Mouse (Mus musculus) layer of hippocampus, postnatal 10 days (tissue): ENCODE results near the gene Fn1. TPM values are rescaled to one million over a fixed set of nuclear protein-coding genes. Genes with fewer than 3 reads are reported as not detected.
A peak's percentile ranks its signal among the peaks of the same experiment; 100 is the strongest.

ENCODE experiments used
- DNase-seq, 2 experiments: peaks; one replicate each; pipeline ENCODE4 v3.0.0; 2021; ENCODE audit warnings: low spot score in 2 of 2
- total RNA-seq, 2 experiments: library from RNA; stranded (reverse); gene quantifications; 2 replicates each; pipeline ENCODE4 v1.2.3; 2021

Fn1 gene
- total RNA-seq, 2 experiments from 2014 or later = 130 to 131 TPM

DNA sequence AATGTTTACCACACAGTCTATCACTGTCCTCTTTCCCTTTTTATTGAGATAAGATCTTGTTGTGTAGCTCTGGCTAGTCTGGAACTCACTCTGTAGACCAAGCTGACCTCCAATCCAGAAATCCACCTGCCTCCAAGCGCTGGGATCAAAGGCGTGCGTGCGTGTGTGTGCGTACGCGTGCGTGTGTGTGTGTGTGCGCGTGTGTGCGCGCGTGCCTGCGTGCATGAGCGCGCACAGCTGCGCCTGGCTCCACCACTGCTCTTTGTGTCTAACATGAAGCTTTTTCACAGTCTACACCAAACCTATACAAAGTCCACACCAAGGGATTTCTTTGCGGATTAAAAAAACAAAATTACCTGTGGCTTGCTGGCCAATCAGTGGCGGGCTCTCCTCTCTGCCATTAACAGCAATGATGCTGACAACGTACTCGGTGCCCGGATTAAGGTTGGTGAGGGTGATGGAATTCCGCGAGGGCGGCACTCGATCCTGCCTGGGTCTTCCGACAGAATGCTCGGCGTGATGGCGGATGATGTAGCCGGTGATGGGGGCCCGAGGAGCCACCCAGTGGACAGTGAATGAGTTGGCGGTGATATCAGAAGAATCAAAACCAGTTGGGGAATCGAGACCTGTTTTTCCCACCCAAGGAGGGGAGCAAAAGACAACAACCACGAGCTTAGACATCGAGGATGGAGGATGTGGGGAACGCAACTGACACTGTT is 43.8 kb downstream of the Fn1 start:
- DNase-seq = no peak

DNA sequence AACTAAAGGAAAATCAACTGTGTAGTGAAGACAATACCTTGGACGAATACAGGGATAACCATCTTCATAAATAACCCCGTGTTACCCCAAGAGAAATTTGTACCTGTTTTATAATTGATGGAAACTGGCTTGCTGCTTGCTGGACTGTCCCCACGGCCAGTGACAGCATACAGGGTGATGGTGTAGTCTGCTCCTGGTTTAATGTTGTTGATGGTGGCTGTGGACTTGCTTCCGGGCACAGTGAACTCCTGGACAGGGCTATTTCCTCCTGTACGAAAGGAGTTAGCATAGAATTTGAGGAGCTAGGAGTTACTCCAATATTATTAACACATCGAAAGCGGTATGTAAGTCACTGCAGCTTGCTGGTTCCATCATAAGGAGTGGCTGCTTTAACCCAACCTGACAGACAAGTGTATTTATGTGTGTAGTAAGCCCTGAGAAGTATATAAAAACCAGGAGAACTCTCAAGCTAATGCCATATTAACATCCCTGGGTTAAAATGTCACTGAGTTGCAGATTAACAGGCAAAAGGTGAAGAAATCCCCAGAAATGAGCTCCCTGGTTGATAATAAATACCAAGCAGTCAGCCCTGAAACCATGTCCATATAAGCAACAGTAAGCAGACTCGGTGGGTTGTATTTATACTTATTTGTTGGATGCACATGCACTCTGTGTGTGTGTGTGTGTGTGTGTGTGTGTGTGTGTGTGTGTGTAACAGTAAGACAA is 46.2 kb downstream of the Fn1 start:
- DNase-seq = no peak

DNA sequence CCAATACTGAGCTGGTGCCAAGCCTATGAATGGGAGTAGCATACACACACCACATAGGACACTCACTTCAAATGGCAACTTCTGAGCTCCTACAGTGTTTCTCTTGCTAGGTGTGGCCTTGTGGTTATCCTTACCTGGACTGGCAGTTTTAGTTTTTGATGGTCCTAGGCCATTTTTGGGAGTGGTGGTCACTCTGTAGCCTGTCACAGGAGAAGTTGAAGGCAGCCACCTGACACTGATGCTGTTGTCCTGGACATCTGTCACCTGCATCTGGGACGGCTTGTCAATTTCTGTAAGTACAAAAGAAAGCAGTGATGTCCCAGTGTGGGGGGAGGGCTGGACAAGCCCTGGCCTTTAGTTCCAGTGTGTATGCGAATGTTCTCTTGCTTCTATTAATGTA is 47.2 kb downstream of the Fn1 start:
- no peak for DNase-seq

DNA sequence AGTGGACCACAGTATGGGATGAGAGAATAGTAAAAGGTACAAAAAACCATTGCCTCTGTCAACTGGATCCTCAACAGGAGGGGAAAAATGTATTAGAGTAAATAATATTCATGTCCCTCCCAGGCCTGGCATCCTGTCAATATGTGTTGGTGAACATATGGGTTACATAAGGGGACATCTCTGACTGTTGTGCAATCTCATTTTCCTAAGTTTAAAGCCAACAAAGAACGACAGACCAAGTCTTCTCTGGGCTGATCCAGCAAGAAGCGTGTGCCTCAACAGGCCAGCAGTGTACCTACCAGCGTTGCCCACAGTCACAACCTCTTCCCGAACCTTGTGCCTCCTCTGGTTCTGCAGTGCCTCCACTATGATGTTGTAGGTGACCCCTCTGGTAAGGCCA is 57.6 kb downstream of the Fn1 start:
- no peak for DNase-seq

DNA sequence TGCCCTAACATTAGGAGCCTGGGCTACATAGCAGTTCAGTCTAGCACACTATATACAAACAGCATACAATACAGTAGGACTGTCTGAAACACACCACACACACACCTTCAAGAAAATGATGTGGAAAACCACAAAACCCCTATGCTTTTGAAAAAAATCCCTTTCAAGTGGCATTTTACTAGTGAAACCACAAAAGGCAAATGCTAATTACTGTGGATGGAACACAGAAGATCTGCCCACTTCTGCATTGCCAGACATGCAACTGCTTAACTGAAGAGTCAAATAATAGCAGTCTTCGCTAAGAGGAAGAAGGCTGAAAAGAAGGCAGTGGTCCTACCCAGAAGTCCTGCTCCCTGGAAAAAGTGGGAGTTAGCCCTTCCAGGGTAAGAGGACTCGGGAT is 58.7 kb downstream of the Fn1 start:
- DNase-seq = no peak

DNA sequence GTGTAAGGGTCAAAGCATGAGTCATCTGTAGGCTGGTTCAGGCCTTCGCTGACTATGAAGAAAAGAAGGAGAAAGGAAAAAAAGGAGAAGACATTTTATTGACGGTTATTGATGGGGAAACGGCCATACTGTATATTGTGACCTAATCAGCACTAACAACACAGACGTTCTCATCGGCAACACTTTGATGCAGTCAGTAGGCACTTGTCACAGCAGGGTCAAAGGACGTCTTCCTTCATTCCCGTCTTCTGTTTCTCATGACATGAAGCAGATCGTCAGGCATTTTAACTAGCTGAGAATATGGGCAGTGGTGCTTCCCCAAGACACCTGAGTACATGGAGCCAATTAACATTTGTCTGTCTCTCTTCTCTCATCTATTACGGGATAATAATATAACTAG is 59.8 kb downstream of the Fn1 start:
- no peak for DNase-seq

DNA sequence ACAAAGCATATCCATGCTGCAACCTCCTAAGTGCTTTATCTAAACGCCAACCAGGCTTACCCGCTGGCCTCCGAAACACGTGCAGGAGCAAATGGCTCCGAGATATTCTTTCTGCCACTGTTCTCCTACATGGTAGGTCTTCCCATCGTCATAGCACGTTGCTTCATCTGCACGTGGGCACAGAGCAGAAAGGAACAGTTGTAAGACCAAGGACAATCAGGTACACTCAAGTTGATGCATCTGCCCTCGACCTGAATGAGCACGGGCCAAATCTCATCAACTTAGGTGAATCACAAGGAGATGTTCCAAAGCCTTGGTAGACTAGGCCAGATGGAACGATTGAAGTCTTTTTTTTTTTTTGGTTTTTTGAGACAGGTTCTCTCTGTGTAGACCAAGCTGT is 63.0 kb downstream of the Fn1 start:
- DNase-seq = no peak

DNA sequence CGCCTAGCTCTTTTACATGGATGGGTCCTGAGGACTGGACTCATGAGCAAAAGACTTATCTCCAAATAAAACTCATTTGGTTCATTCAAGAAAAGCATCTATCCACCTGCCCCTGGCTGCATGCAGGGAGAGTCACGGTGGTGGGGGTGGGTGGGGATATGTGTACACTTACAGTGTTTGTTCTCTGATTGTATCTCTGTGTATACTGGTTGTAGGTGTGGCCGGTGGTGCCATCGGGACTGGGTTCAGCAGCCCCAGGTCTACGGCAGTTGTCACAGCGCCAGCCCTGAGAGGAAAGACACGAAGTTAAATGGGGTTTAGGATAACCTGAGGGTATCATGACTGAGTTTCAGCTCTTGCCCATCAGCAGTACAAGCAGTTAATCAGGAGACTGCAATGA is 66.3 kb downstream of the Fn1 start:
- no peak for DNase-seq

DNA sequence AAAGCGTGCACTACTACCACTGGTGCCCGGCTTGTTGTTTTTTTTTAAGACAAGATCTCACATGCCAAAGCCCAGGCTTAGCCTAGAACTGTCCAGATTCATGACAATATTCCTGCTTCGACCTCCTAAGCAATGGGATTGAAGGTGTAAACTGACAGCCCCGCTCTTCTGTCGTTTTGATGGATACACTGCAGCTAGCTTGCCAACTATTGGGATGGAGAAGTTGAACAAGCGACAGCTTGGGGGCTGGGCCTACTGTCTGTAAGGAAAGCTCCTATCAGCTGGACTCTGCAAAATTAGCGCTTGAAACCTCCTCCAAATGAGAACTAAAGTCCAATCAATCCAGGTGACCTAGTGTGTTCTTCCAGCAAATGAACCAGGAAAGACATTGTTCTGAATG is 69.1 kb downstream of the Fn1 start:
- DNase-seq = no peak

DNA sequence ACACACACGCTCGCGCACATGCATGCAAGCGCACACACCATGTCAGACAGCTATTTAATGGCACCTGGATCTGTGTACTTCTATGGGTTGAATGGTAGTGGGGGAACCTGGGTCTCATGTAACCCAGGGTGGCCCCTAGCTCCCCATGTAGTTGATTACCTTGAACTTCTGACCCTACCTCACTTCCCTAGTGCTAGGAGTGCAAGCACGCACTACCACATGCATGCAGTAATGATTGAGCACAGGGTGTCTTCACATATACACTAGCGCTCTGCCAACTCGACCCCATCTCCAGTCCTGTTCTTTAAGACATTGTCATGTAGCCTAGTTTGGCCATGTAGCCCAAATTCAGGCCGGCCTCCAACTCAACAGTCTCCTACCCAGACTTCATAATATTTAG is 69.7 kb downstream of the Fn1 start:
- DNase-seq = no peak

DNA sequence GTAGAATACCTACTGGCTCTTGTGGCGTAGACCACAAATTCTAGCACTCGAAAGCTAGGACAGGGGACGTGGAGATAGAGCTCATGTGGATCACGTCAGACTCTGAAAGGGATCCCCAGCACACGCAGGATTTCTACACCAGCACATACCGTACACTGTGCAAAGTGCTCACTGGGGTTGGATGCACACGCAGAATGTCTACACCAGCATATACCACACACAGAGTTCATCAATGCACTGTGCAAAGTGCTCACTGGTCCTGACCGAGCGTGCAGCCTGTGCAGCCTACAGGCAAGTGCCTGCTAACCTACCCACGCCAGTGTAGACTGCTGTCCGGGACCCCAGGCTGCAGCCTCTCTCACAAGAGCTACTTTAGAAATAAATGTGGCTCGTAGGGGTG is 72.6 kb downstream of the Fn1 start:
- DNase-seq = no peak

DNA sequence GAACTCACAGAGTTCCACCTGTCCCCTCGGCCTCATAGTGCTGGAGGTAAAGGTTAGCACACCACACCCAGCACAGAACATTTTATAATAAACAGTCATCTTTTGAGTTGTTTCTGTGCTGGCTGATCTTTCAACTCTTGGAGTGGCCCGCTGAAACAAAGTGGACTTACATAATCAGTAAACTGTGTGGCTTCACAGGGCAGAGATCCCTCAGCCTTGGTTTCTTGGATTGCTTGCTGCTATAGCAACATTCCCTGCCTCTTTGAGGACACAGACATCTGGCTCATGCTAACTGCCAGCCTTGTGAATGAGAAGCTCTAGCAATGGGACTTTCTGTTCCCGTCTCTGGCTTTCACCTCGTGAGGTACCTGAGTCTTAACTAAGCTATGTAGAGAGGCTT is 73.5 kb downstream of the Fn1 start:
- DNase-seq = no peak

DNA sequence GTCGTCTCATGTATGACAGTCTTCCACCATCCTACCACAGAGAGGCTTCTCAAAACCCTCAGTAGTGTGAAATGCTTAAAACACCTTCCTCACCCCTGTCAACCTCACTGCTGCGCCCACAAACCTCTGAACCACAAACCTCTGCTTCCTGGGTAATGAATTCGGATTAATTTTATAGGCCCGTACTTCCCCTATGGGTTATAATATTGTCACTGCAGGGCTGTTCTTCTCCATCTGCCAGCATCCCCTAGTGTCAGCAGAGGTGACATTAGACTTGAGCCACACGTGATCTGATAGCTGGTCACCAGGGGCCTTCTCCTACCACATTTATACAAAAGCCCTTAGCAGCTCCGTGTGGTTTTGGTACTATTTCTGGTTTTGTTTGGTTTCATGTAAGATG is 76.2 kb downstream of the Fn1 start:
- no peak for DNase-seq

DNA sequence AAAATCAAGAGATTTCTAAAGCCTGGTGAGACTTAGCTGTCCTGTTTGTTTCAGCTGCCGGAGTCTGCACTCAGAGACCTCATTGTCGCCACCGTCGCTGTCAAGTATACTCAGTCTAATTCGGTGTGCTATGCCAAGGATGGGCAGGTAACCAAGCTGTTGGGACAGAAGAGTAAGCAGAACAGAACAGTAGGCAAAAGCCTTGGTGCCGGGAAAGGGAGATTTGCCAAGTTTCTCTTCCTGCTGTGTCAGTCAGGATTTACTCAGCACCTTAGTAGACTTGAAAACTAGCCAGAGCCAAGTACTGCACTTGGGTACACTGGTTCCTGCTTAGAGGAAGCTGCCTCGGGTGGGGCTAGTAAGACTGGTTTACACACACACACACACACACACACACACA is 77.0 kb downstream of the Fn1 start:
- no peak for DNase-seq

DNA sequence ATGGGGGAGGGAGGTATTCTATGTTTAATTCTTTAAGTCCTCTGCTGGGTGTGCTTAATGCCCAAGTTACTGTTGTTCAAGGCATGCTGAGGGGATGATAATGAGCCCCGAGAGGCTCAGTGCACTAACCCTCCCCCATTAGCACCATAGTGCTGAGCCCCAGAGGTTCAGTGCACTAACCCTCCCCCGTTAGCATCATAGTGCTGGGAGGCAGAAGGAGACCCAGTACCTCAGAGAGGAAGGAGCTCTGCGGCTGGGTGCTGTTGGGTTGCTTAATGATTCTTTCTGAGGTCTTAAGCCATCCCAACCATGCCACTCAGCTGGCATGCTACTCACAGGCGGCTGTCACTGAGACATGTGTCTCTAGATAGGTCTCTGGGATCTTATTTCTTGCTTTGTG is 82.9 kb downstream of the Fn1 start:
- DNase-seq = no peak

DNA sequence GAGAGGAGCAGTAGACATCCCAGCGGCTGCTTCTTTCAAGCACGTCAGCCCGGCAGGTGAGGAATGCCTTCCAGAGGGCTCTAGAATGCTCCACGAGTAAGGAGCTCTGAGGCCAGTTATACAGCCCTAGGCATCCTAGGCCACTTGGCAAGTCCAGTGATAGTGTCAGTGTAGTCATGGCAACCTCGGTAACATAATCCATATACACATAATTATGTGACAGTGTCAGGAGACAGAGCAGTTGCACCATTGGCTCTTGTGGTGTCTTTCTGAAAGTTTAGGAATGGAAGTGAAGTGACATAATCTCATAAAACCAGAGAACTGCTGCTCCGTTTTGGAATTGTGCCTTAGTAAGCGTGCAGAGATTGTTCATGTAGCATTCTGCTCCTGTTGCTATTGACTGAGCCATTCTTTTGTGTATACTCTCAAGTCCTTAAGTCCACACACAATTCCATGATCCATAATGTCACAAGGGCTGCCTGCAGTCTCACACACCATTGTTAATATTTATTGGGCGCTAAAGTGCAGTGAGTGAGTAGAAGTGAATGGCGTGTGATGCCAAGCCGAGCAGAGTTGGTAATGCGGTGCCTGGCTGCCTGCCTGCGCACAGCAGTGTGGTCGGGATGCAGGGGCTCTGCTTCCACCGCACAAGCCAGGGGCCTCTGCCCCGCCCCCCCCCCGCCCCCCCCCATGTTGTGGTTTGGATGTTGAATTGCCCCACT is 85.0 kb downstream of the Fn1 start:
- no peak for DNase-seq

DNA sequence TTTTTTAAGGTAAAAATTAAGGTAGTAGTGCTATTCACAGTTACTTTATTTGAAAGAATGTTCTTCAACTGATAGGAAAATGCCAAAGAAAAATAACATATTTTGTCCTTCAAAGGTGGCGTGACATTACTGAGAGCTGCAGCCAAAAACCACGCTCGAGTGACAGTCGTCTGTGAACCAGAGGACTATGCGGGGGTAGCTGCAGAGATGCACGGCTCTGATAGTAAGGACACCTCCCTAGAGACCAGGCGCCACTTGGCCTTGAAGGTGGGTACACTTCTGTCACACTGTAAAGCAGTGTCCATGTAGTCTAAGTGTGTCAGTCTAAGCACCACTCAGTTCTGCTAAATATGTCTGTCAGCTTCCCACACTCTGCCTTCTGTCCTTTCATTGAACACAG is 88.7 kb downstream of the Fn1 start:
- no peak for DNase-seq

DNA sequence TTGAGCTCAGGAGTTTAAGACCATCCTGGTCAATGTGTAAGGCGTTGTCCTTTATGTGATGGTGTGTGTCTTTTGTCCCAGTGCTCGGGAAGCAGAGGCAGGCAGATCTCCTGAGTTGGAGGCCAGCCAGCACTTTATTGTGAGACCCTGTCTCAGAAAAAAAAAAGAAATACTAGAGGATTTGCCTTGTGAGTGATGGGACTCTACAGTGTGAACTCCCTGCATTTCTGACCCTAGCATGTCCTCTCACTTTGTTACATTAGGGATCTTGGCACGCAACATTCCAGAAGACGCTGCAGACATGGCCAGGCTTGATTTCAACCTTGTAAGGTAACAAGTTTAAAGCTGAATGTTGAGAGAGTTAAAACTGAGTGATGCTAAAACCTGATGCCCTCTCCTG is 92.4 kb downstream of the Fn1 start:
- DNase-seq = no peak

DNA sequence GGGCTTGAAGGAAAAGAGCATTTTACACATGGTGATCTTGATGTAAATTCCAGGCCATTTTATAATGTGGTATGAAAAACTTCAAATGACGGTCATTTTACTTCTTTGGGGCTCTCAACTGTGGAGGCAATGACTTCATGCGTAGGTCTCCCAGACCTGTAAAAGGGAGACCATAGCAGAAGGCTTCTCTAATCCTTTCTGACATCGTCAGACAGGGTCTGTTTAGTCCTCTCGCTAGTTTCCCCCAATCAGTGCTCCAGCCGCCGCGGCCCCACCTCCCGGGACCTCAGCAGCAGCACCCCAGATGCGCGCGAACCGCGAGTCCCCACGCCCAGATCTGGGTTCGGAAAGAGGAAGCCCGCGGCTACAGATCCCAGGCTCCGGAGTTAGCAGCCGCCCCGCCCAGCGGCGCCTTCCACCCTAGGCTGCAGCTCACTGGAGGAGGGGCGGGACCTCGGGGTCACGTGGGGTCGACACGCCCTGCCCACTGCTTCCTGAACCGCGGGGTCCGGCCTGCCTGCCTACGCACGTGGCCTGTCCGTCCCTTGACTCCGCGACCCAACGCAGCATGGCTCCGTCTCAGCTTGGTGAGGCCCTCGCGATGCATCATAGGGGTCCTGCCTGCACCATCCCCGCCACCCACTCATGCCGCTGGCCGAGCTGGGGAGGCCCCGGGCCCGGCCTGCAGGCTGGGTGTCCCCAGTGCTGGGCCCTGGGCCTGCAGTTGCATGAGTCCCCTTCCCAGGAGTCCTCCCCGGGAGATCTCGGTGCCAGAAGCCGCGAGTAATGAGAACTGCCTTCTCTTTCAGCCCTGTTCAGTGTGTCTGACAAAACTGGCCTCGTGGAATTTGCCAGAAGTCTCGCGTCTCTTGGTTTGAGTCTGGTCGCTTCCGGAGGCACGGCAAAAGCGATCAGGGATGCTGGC is 96.0 kb downstream of the Fn1 start, which contains the start of gene Atic:
Gene Atic, plus strand, starts transcription at position 463 of the 925 bp plus-strand sequence.
- DNase-seq = peak; percentile 80 to 88

DNA sequence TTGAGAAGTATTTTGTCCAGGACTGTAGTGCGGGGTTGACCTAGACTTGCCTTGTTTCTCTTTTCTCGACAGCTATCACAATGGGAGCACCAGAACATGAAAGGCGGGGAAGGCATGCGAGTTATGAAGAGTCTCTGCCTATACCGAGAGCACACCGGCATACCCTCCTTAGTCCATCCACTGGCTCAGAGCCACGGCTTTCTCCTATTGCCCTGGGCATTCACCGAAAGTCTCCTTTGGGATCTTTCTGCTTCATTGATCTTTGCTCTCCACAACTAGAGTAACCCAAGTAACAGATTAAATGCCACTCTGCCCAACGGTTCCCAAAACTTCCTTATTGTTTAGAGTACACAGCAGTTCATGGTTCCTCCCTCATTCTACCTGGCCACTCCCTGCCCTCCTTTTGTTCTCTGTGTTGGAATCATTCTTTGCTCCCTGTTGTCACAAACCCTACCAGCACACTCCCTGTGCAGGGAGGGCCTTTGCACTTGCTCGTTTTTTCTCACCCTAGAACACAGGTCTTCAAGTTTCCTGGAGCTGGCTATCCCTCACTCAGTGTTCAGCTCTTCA is 102.3 kb downstream of the Fn1 start:
- DNase-seq = no peak

DNA sequence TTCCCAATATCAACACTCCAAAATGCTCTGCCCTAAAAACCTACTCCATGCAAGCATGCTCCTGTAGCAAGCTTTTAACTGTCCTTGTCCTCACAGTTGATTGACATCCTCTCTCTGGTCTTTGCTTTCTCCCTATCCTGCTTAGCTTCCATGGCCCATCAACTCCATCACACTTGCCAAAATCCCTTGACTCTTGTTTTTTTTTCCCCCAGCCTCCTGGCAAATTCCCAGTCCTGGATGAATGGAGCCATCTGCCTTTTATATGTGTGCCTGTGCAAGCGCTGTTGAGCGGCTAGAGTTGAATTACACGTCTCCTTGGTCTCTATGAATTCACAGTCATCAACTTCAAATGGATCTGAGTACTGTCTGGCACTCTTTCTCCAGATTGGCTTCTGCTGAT is 112.6 kb downstream of the Fn1 start:
- peak; percentile 53 to 67 for DNase-seq
